Mouse (Mus musculus) stomach, embryonic 16.5 days (tissue): ENCODE data around the gene Thbs1. TPM values are rescaled to one million over a fixed set of nuclear protein-coding genes. Genes with fewer than 3 reads are reported as not detected.

Experiments
- ATAC-seq: fragments of 200-750 bp; cut with Nextera tagmentation; 2 replicates; pipeline ENCODE4 v1.8.0; 2017; ENCODE audit warnings: moderate number of reproducible peaks, moderate TSS enrichment; ENCODE audit not compliant: insufficient read depth, low FRiP score
- H3K27ac ChIP-seq: fragments of 300-500 bp; sonication (generic); 2 replicates; pipeline ENCODE4 v1.5.1; 2014; ENCODE audit warnings: low read length
- H3K27me3 ChIP-seq: fragments of 300-500 bp; sonication (generic); 2 replicates; pipeline ENCODE4 v1.6.1; 2014; ENCODE audit warnings: low read length, control low read depth, mixed read lengths; ENCODE audit not compliant: control insufficient read depth, insufficient read depth
- H3K36me3 ChIP-seq: fragments of 300-500 bp; sonication (generic); 2 replicates; pipeline ENCODE4 v1.6.1; 2014; ENCODE audit warnings: low read length; ENCODE audit not compliant: control insufficient read depth, insufficient read depth
- H3K4me1 ChIP-seq: fragments of 300-500 bp; sonication (generic); 2 replicates; pipeline ENCODE4 v1.6.1; 2014; ENCODE audit warnings: low read length, control low read depth, mixed read lengths; ENCODE audit not compliant: control insufficient read depth, insufficient read depth
- H3K4me2 ChIP-seq: fragments of 300-500 bp; sonication (generic); 2 replicates; pipeline ENCODE4 v1.6.1; 2014; ENCODE audit warnings: low read depth, low read length, mixed read lengths
- H3K4me3 ChIP-seq: fragments of 300-500 bp; sonication (generic); replicated peaks from 2 replicates; pipeline ENCODE4 v1.5.1; 2014; ENCODE audit warnings: mild to moderate bottlenecking, low read length
- H3K9ac ChIP-seq: fragments of 300-500 bp; sonication (generic); 2 replicates; pipeline ENCODE4 v1.6.1; 2014; ENCODE audit warnings: low read length
- H3K9me3 ChIP-seq: fragments of 300-500 bp; sonication (generic); replicated peaks from 2 replicates; pipeline ENCODE4 v1.6.1; 2016; ENCODE audit warnings: low read length, control low read depth; ENCODE audit not compliant: control insufficient read depth
- WGBS: fragments of 180-500 bp; shearing (Covaris S2); extraction: QIAGEN DNeasy Blood & Tissue Kit; methylation state at CpG from one replicate; pipeline ENCODE4 v1.1.7; 2014; 5-methylcytosine and 5-hydroxymethylcytosine counted together
- polyA plus RNA-seq: library from polyadenylated mRNA; unstranded; fragments of >200 nt; fragmentation: Nextera tagmentation; extraction: Ambion mirVana; gene quantifications from 2 replicates; pipeline ENCODE4 v1.2.1, GENCODE M21; 2015

Gene Thbs1
- polyA plus RNA-seq, 1 experiment from 2014 or later: 79.3 TPM

DNA sequence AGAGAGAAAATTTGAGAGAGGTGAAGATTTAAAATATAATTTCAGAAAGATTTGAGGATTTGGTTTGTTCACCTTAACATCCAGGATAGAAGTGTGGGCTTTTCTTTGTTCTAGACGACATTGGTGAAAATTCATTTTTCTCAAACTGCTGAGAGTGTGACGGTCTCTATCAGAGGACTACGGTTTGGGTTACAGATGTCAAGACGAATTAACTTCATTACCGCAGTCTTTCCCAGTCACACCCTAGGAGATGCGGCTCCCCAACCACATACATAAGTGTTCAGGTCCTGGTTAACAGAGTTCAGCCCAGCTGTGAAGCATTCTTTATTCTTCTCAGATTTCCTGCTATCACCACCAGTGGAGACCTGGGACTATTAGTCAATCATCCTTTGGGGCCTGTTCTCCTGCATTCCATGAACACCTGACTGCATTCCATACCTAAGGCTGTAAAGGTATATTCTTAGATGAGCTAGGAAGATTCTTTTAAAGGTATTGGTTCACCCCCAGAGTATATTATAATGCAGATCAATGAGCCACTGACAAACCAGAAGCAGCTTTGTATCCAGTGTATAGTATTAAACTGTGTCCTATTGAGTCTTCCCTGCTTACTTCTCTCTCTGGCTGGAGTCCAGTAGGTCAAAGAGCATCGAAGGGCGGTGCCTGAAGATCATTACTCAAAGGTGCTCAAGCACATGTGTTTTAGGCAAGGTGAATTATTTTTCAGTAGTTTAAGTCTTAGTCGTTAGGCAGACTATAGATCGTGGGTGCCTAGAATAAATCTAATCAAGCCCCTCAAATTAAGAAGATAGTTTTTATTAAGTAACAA is 63.1 kb downstream of the Thbs1 start:
- Histone ChIP-seq H3K27me3 (no peaks in the 10 kb centered on the region), H3K9me3 (peaks cover 3% of the 10 kb centered on the region; the same call in 1 of the 2 replicates), H3K4me3 (no peak overlapping the region), H3K4me1 (0 out of 2 replicates have a peak, but pooled peaks cover 2% of the 10 kb centered on the region), H3K36me3 (no peaks in the 10 kb centered on the region), H3K4me2 (no peak overlapping the region), H3K27ac (no peak overlapping the region), H3K9ac (no peak overlapping the region)
- 65% methylated on average over 10 of the region's 10 CpGs for WGBS
- no peak for ATAC-seq

Other genes with a start within 250 kb of the Thbs1 start
- gene Fsip1, start 145.1 kb downstream of the Thbs1 start, polyA plus RNA-seq: 0.14 and 0.31 TPM in 2 replicates